Mouse (Mus musculus): Measurements from ENCODE around the gene Rgs13. TPM values are rescaled to one million over a fixed set of nuclear protein-coding genes. Genes with fewer than 3 reads are reported as not detected.

Gene Rgs13
- total RNA-seq, 2 experiments from 2014 or later = 1.9 to 2.0 TPM

Other genes with a start within 250 kb of the Rgs13 start
- 10 to 100 TPM; 52.5 to 64.5 TPM for gene Rgs2, start 173.2 kb downstream of the Rgs13 start, total RNA-seq (2021)
- under 1 TPM in 1 of 2 experiments, not detected in 1; 0.62 TPM for gene Rgs1, start 71.9 kb upstream of the Rgs13 start, total RNA-seq (2021)